Mouse (Mus musculus) stomach, postnatal 0 days (tissue): Measurements from ENCODE around the gene Selenos.

Experiments
- CTCF ChIP-seq: IDR thresholded peaks from 2 replicates; pipeline ENCODE4 v1.5.1; 2016; ENCODE audit warnings: antibody characterized with exemption, low read depth, mild to moderate bottlenecking, moderate library complexity
- EP300 ChIP-seq: optimal IDR thresholded peaks from 2 replicates; pipeline ENCODE3; 2016; ENCODE audit warnings: antibody characterized with exemption

GRCm38 (mm10) chr7:66038730-66039129 lies 40.7 kb upstream of the Selenos start:
- no peak for TF ChIP-seq CTCF
- no peak for TF ChIP-seq EP300
